Mouse (Mus musculus): Measurements from ENCODE around the gene Axdnd1.
"Not testable (repeated sequence)": the region's sequence is repeated elsewhere in the genome, so short reads cannot be mapped to it uniquely, and the experiment has no call there.

The Axdnd1 gene

GRCm38 (mm10) chr1:156437016-156437708 is 16.2 kb upstream of the Axdnd1 start:
- no peak for DNase-seq (ENCODE audit: low spot score)

GRCm38 (mm10) chr1:156433497-156433896 is 12.5 kb upstream of the Axdnd1 start:
- DNase-seq (ENCODE audit: low spot score): no peak

- DNase-seq (ENCODE audit: low spot score): no peak
Measured at GRCm38 (mm10) chr1:156432498-156432897, 11.5 kb upstream of the Axdnd1 start.

- no peak for DNase-seq (ENCODE audit: low spot score)
Measured at GRCm38 (mm10) chr1:156428434-156428833, 7.5 kb upstream of the Axdnd1 start.

GRCm38 (mm10) chr1:156425746-156426145 is 4.8 kb upstream of the Axdnd1 start:
- no peak for DNase-seq (ENCODE audit: low spot score)

GRCm38 (mm10) chr1:156424054-156424453 is 3.1 kb upstream of the Axdnd1 start:
- no peak for DNase-seq (ENCODE audit: low spot score)

GRCm38 (mm10) chr1:156423493-156423892 is 2.5 kb upstream of the Axdnd1 start:
- DNase-seq (ENCODE audit: low spot score): no peak

- no peak for DNase-seq (ENCODE audit: low spot score)
Measured at GRCm38 (mm10) chr1:156422856-156423255, 1.9 kb upstream of the Axdnd1 start.

GRCm38 (mm10) chr1:156418170-156418569 is 2.8 kb downstream of the Axdnd1 start:
- peak; percentile 20 for DNase-seq (ENCODE audit: low spot score)

- DNase-seq (ENCODE audit: low spot score): no peak
Measured at GRCm38 (mm10) chr1:156408521-156408920, 12.4 kb downstream of the Axdnd1 start.

- DNase-seq (ENCODE audit: low spot score): no peak
Measured at GRCm38 (mm10) chr1:156408004-156408403, 13.0 kb downstream of the Axdnd1 start.

GRCm38 (mm10) chr1:156403251-156403650 is 17.7 kb downstream of the Axdnd1 start:
- DNase-seq (ENCODE audit: low spot score): no peak

- no peak for DNase-seq (ENCODE audit: low spot score)
Measured at GRCm38 (mm10) chr1:156402491-156402890, 18.5 kb downstream of the Axdnd1 start.

GRCm38 (mm10) chr1:156400159-156400558 is 20.8 kb downstream of the Axdnd1 start:
- DNase-seq (ENCODE audit: low spot score): not testable (repeated sequence)

GRCm38 (mm10) chr1:156393148-156393547 is 27.8 kb downstream of the Axdnd1 start:
- no peak for DNase-seq (ENCODE audit: low spot score)

GRCm38 (mm10) chr1:156386880-156387279 is 34.1 kb downstream of the Axdnd1 start:
- DNase-seq (ENCODE audit: low spot score): no peak

- no peak for DNase-seq (ENCODE audit: low spot score)
Measured at GRCm38 (mm10) chr1:156386232-156386631, 34.7 kb downstream of the Axdnd1 start.

- DNase-seq (ENCODE audit: low spot score): no peak
Measured at GRCm38 (mm10) chr1:156381217-156381616, 39.7 kb downstream of the Axdnd1 start.

GRCm38 (mm10) chr1:156365740-156366139 is 55.2 kb downstream of the Axdnd1 start, which contains the start of gene Gm2000:
Gene Gm2000 (plus strand): TSS chr1:156366040.
- DNase-seq (ENCODE audit: low spot score): no peak

GRCm38 (mm10) chr1:156352466-156352865 is 68.5 kb downstream of the Axdnd1 start:
- no peak for DNase-seq (ENCODE audit: low spot score)

- DNase-seq (ENCODE audit: low spot score): no peak
Measured at GRCm38 (mm10) chr1:156350441-156350840, 70.5 kb downstream of the Axdnd1 start.

GRCm38 (mm10) chr1:156349031-156349430 is 71.9 kb downstream of the Axdnd1 start:
- DNase-seq (ENCODE audit: low spot score): no peak

- no peak for DNase-seq (ENCODE audit: low spot score)
Measured at GRCm38 (mm10) chr1:156345633-156346032, 75.3 kb downstream of the Axdnd1 start.

GRCm38 (mm10) chr1:156344433-156344832 is 76.5 kb downstream of the Axdnd1 start:
- DNase-seq (ENCODE audit: low spot score): no peak
